Mouse (Mus musculus) spleen, adult 2 months (tissue): ENCODE measurements around the gene Itgb3bp. TPM values are rescaled to one million over a fixed set of nuclear protein-coding genes. Genes with fewer than 3 reads are reported as not detected.

ENCODE experiments used
- DNase-seq, 2 experiments: peaks; one replicate each; pipeline versions ENCODE4 v3.0.0 to v3.0.0-alpha.2; 2012 to 2021; ENCODE audit warnings: low spot score in 2 of 2, low read depth in 1 of 2
- H3K27ac ChIP-seq: fragments of 200-500 bp; 2 replicates; pipeline ENCODE4 v1.5.1; 2012; ENCODE audit warnings: low read length, inconsistent platforms; ENCODE audit not compliant: insufficient read depth
- H3K27me3 ChIP-seq: fragments of 200-500 bp; 2 replicates; pipeline ENCODE4 v1.6.1; 2012; ENCODE audit warnings: mild to moderate bottlenecking, moderate library complexity, low read length, inconsistent platforms; ENCODE audit not compliant: control insufficient read depth, insufficient read depth
- H3K36me3 ChIP-seq: fragments of 200-500 bp; 2 replicates; pipeline ENCODE4 v1.6.1; 2012; ENCODE audit warnings: mild to moderate bottlenecking, low read length, inconsistent platforms; ENCODE audit not compliant: control insufficient read depth, insufficient read depth
- H3K4me1 ChIP-seq: fragments of 200-500 bp; 2 replicates; pipeline ENCODE4 v1.6.1; 2011; ENCODE audit warnings: inconsistent platforms; ENCODE audit not compliant: control insufficient read depth, insufficient read depth, insufficient read length
- H3K4me3 ChIP-seq: fragments of 200-500 bp; 2 replicates; pipeline ENCODE4 v1.5.1; 2011; ENCODE audit warnings: mild to moderate bottlenecking, inconsistent platforms; ENCODE audit not compliant: insufficient read depth, insufficient read length; ENCODE audit errors: extremely low read depth
- CTCF ChIP-seq: fragments of 200-500 bp; IDR thresholded peaks from 2 replicates; pipeline ENCODE4 v1.5.1; 2011; ENCODE audit warnings: mild to moderate bottlenecking, inconsistent platforms; ENCODE audit not compliant: insufficient read depth, insufficient read length, insufficient replicate concordance; ENCODE audit errors: extremely low read depth
- POLR2A ChIP-seq: fragments of 200-500 bp; IDR thresholded peaks from 2 replicates; pipeline ENCODE4 v1.6.1; 2011; ENCODE audit warnings: low read depth, low read length, inconsistent platforms
- WGBS: fragments of 180-500 bp; shearing (Covaris S2); methylation state at CpG from one replicate; pipeline ENCODE4 v1.1.7; 2018; 5-methylcytosine and 5-hydroxymethylcytosine counted together
- polyA plus RNA-seq: library from polyadenylated mRNA; depleted of rRNA; stranded (reverse); fragments of >200 nt; gene quantifications from 2 replicates; pipeline ENCODE4 v1.2.3, GENCODE M21; 2012

The Itgb3bp gene
- polyA plus RNA-seq, 1 experiment: 0.39 TPM

- Histone ChIP-seq H3K4me1 (no peaks in the 10 kb centered on the region), H3K27ac (no peak overlapping the region), H3K27me3 (no peaks in the 10 kb centered on the region), H3K4me3 (no peak overlapping the region), H3K36me3 (no peaks in the 10 kb centered on the region)
- peak in 1 of 2 experiments; percentile 9 for DNase-seq
- 70% methylated on average over 4 of the region's 4 CpGs for WGBS
- no peak for TF ChIP-seq POLR2A
- no peak for TF ChIP-seq CTCF
Measured at GRCm38 (mm10) chr4:99913894-99914451, 15.6 kb downstream of the Itgb3bp start.

DNA sequence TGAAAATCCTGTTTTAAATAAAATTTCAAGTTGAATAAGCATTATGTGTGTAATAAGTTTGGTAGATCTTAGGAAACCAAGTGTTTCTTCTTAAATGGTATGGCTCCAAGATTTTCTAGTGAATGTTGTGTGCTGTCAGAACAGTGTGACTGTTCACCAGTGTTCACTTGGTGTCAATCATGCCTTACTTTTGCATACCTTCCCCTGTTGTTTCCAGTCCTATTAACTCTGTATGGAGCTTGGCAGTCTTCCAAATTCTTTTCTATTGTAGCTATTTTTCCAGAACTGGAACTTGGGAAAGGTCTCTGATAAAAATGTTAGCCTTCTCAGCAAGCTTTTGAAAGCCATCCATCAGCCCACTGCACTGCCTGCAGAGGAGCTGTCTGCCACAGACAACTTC, 47.2 kb downstream of the Itgb3bp start:
- H3K4me1 ChIP-seq: no peaks in the 10 kb centered on the region
- no peak overlapping the region for H3K4me3 ChIP-seq
- no peak for TF ChIP-seq POLR2A
- no peak for DNase-seq
- no peak overlapping the region for H3K27ac ChIP-seq
- H3K36me3 ChIP-seq: no peaks in the 10 kb centered on the region
- no peaks in the 10 kb centered on the region for H3K27me3 ChIP-seq

- Histone ChIP-seq H3K27me3 (no peaks in the 10 kb centered on the region), H3K4me1 (no peaks in the 10 kb centered on the region), H3K27ac (no peak overlapping the region), H3K36me3 (no peaks in the 10 kb centered on the region), H3K4me3 (no peak overlapping the region)
- TF ChIP-seq POLR2A: no peak
- no peak for TF ChIP-seq CTCF
- peak in 1 of 2 experiments; percentile 1 for DNase-seq
Measured at GRCm38 (mm10) chr4:99881882-99882281, 47.7 kb downstream of the Itgb3bp start.

- peak within 1 kb of the TSS; percentile 65 for H3K27ac ChIP-seq
Measured at GRCm38 (mm10) chr4:99829094-99830073, 100.2 kb downstream of the Itgb3bp start, which contains the start of gene Efcab7. Gene Efcab7, plus strand, starts transcription at chr4:99829198.

GRCm38 (mm10) chr4:99828739-99829093, 100.9 kb downstream of the Itgb3bp start:
- DNase-seq: no peak
- H3K36me3 ChIP-seq: no peaks in the 10 kb centered on the region
- H3K27me3 ChIP-seq: no peaks in the 10 kb centered on the region
- H3K4me3 ChIP-seq: peak overlapping the region; percentile 80
- TF ChIP-seq POLR2A (no peak), CTCF (no peak)
- H3K4me1 ChIP-seq: no peaks in the 10 kb centered on the region
- under 1% methylated on average over 7 of the region's 7 CpGs for WGBS
- H3K27ac ChIP-seq: no peak overlapping the region

More at GRCm38 (mm10) chr4:99829094-99830073, 100.2 kb downstream of the Itgb3bp start, which contains the start of gene Efcab7:
- TF ChIP-seq CTCF (no peak), POLR2A (no peak)
- Histone ChIP-seq H3K4me1 (no peaks in the 10 kb centered on the region), H3K36me3 (no peaks in the 10 kb centered on the region), H3K4me3 (peak within 1 kb of the TSS; percentile 80), H3K27me3 (no peaks in the 10 kb centered on the region)
- WGBS: under 1% methylated on average over 48 of the region's 48 CpGs
- peak; percentile 72 to 80 for DNase-seq

DNA sequence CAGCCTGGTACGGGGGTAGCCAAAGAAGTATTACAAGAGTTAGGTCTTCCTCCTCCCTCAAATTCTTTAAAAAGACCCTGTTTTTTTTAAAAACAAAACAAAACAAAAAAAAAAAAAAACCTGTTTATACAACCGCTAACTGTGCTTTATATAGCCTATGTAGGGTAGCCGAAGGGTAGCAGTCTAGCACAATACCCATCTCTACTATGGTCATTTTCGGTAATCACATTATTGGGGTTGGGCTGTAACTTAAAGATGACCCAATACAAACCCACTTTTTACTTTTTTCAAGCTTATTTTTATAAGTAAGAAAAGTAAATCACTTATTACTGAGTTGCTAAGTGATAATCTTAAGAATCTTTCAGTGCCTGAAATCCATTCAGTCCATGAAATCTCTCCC, 101.3 kb downstream of the Itgb3bp start:
- no peaks in the 10 kb centered on the region for H3K27me3 ChIP-seq
- TF ChIP-seq CTCF: no peak
- no peak for TF ChIP-seq POLR2A
- no peak overlapping the region for H3K27ac ChIP-seq
- no peak for DNase-seq
- WGBS: 28% methylated on average over 4 of the region's 4 CpGs
- no peak overlapping the region for H3K4me3 ChIP-seq
- H3K4me1 ChIP-seq: no peaks in the 10 kb centered on the region
- no peaks in the 10 kb centered on the region for H3K36me3 ChIP-seq
